Mouse (Mus musculus): ENCODE measurements around the gene Tle2. TPM values are rescaled to one million over a fixed set of nuclear protein-coding genes. Genes with fewer than 3 reads are reported as not detected.

Gene Tle2
- polyA plus RNA-seq, 1 experiment, result 97.8 TPM

- Histone ChIP-seq H3K4me1 (ENCODE audit: control insufficient read depth, insufficient read depth, low read length) (peaks cover 2% of the 10 kb centered on the region; the same call in 1 of the 2 replicates), H3K27ac (ENCODE audit: insufficient read depth, low read length) (no peak overlapping the region), H3K4me3 (ENCODE audit: insufficient read depth, low read length) (no peak overlapping the region)
- TF ChIP-seq CTCF (IDR thresholded peaks at IDR 0.05; ENCODE audit: extremely low read depth, insufficient read depth, low read length) (peak; percentile 76), POLR2A (IDR thresholded peaks at IDR 0.05; ENCODE audit: extremely low read depth, insufficient read depth, low read length) (no peak)
Measured at GRCm38 (mm10) chr10:81551597-81552102, 22.7 kb upstream of the Tle2 start.

- peaks cover 2% of the 10 kb centered on the region; the same call in 1 of the 2 replicates for H3K4me1 ChIP-seq (ENCODE audit: control insufficient read depth, insufficient read depth, low read length)
- H3K4me3 ChIP-seq (ENCODE audit: insufficient read depth, low read length), result no peak overlapping the region
- no peak overlapping the region for H3K27ac ChIP-seq (ENCODE audit: insufficient read depth, low read length)
- TF ChIP-seq POLR2A (IDR thresholded peaks at IDR 0.05; ENCODE audit: extremely low read depth, insufficient read depth, low read length), result no peak
- TF ChIP-seq CTCF (IDR thresholded peaks at IDR 0.05; ENCODE audit: extremely low read depth, insufficient read depth, low read length), result peak; percentile 51
Measured at GRCm38 (mm10) chr10:81553232-81553631, 21.1 kb upstream of the Tle2 start.

GRCm38 (mm10) chr10:81553807-81554755, 20.3 kb upstream of the Tle2 start:
- TF ChIP-seq POLR2A (IDR thresholded peaks at IDR 0.05; ENCODE audit: extremely low read depth, insufficient read depth, low read length), result no peak
- no peak for TF ChIP-seq CTCF (IDR thresholded peaks at IDR 0.05; ENCODE audit: extremely low read depth, insufficient read depth, low read length)
- no peak overlapping the region for H3K27ac ChIP-seq (ENCODE audit: insufficient read depth, low read length)
- peaks cover 5% of the 10 kb centered on the region; the same call in 1 of the 2 replicates for H3K4me1 ChIP-seq (ENCODE audit: control insufficient read depth, insufficient read depth, low read length)
- H3K4me3 ChIP-seq (ENCODE audit: insufficient read depth, low read length), result no peak overlapping the region

- H3K4me3 ChIP-seq (ENCODE audit: insufficient read depth, low read length), result no peak overlapping the region
- TF ChIP-seq CTCF (IDR thresholded peaks at IDR 0.05; ENCODE audit: extremely low read depth, insufficient read depth, low read length), result 0 out of 2 replicates have a peak, but pooled peaks have one; percentile 20
- TF ChIP-seq POLR2A (IDR thresholded peaks at IDR 0.05; ENCODE audit: extremely low read depth, insufficient read depth, low read length), result no peak
- no peak overlapping the region for H3K27ac ChIP-seq (ENCODE audit: insufficient read depth, low read length)
- peaks cover 5% of the 10 kb centered on the region; the same call in 1 of the 2 replicates for H3K4me1 ChIP-seq (ENCODE audit: control insufficient read depth, insufficient read depth, low read length)
Measured at GRCm38 (mm10) chr10:81556282-81556681, 18.1 kb upstream of the Tle2 start.

GRCm38 (mm10) chr10:81557491-81557890, 16.9 kb upstream of the Tle2 start:
- TF ChIP-seq POLR2A (IDR thresholded peaks at IDR 0.05; ENCODE audit: extremely low read depth, insufficient read depth, low read length), result no peak
- TF ChIP-seq CTCF (IDR thresholded peaks at IDR 0.05; ENCODE audit: extremely low read depth, insufficient read depth, low read length), result no peak

GRCm38 (mm10) chr10:81559163-81559626, 15.2 kb upstream of the Tle2 start, which contains the start of gene Aes:
Gene Aes (plus strand): TSS chr10:81559488.
- Histone ChIP-seq H3K27ac (ENCODE audit: insufficient read depth, low read length) (peak within 1 kb of the TSS; percentile 100), H3K4me1 (ENCODE audit: control insufficient read depth, insufficient read depth, low read length) (peaks cover 4% of the 10 kb centered on the region; the same call in 1 of the 2 replicates), H3K4me3 (ENCODE audit: insufficient read depth, low read length) (peak within 1 kb of the TSS; percentile 100)
- TF ChIP-seq POLR2A (IDR thresholded peaks at IDR 0.05; ENCODE audit: extremely low read depth, insufficient read depth, low read length) (no peak), CTCF (IDR thresholded peaks at IDR 0.05; ENCODE audit: extremely low read depth, insufficient read depth, low read length) (no peak)

More at GRCm38 (mm10) chr10:81557491-81557890, 16.9 kb upstream of the Tle2 start:
- H3K4me1 ChIP-seq (ENCODE audit: control insufficient read depth, insufficient read depth, low read length), result peaks cover 4% of the 10 kb centered on the region; the same call in 1 of the 2 replicates
- no peak overlapping the region for H3K4me3 ChIP-seq (ENCODE audit: insufficient read depth, low read length)
- H3K27ac ChIP-seq (ENCODE audit: insufficient read depth, low read length), result no peak overlapping the region

- peak; percentile 73 for TF ChIP-seq POLR2A (IDR thresholded peaks at IDR 0.05; ENCODE audit: extremely low read depth, insufficient read depth, low read length)
- no peak for TF ChIP-seq CTCF (IDR thresholded peaks at IDR 0.05; ENCODE audit: extremely low read depth, insufficient read depth, low read length)
- Histone ChIP-seq H3K27ac (ENCODE audit: insufficient read depth, low read length) (peak overlapping the region; percentile 100), H3K4me3 (ENCODE audit: insufficient read depth, low read length) (peak overlapping the region; percentile 100), H3K4me1 (ENCODE audit: control insufficient read depth, insufficient read depth, low read length) (peaks cover 4% of the 10 kb centered on the region; the same call in 1 of the 2 replicates)
Measured at GRCm38 (mm10) chr10:81559627-81560539, 14.5 kb upstream of the Tle2 start.

- Histone ChIP-seq H3K4me1 (ENCODE audit: control insufficient read depth, insufficient read depth, low read length) (peaks cover 4% of the 10 kb centered on the region; the same call in 1 of the 2 replicates), H3K27ac (ENCODE audit: insufficient read depth, low read length) (no peak overlapping the region), H3K4me3 (ENCODE audit: insufficient read depth, low read length) (peak overlapping the region; percentile 100)
- TF ChIP-seq POLR2A (IDR thresholded peaks at IDR 0.05; ENCODE audit: extremely low read depth, insufficient read depth, low read length) (no peak), CTCF (IDR thresholded peaks at IDR 0.05; ENCODE audit: extremely low read depth, insufficient read depth, low read length) (no peak)
Measured at GRCm38 (mm10) chr10:81560719-81561459, 13.5 kb upstream of the Tle2 start.

Measured in cortical plate, adult 2 months (tissue).